In the genomic region with DNA sequence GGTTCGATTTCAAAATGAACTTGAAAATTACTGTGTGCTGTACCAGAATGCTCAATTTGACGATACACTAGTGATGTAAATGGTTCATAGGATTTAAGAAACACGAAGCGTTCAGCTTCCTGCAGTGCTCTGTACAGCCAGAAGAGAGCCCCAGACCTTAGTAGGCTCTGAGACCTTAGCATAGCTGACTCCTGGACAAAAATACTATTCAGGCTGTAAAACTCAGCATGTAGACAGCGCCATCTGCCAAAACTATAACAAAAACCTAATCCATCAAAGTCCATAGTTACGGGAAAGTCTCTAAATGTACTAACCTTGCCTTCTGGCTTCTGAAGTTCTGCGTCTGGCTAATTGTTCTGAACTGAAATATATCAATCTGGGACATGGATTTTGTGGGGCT, we compare ENCODE assay signal across 9 mouse cellular contexts. TPM values are rescaled to one million over a fixed set of nuclear protein-coding genes. Genes with fewer than 3 reads are reported as not detected.
DNase-seq lines count a peak whose midpoint lies in the region; ATAC-seq and TF ChIP-seq lines count a peak whose summit lies in the region.
"Had no signal": no experiment of that assay in that cellular context is flagged by ENCODE, and none has a peak within 500 bp of the region (broad histone marks: within the 10 kb centered on the region; RNA-seq: fewer than 3 reads in every experiment).

No protein-coding gene starts in this region.

- peak; percentile 54 for ATAC-seq in heart, embryonic 14.5 days (ENCODE audit: insufficient number of reproducible peaks, insufficient read depth, low FRiP score, low read depth)
- ATAC-seq in kidney, postnatal 0 days (replicated peaks; ENCODE audit: low FRiP score, low read depth): peak; percentile 47
- ATAC-seq in megakaryocyte, adult 5-6 weeks (ENCODE audit: poor library complexity, severe bottlenecking): peak; percentile 55
- peak; percentile 74 for ATAC-seq in stomach, postnatal 0 days (ENCODE audit: low FRiP score, low TSS enrichment)

- H3K4me2 ChIP-seq in heart, embryonic 14.5 days (ENCODE audit: low read length): peak overlapping the region; percentile 94
- peak overlapping the region; percentile 64 for H3K4me2 ChIP-seq in kidney, postnatal 0 days (ENCODE audit: low read length)
- peak overlapping the region; percentile 51 for H3K4me2 ChIP-seq in stomach, postnatal 0 days (replicated peaks; ENCODE audit: low read depth)

- H3K4me1 ChIP-seq in ES-Bruce4 (ENCODE audit: control insufficient read depth, insufficient read depth, low read length): no peaks in the 10 kb centered on the region
- H3K4me1 ChIP-seq in heart, embryonic 14.5 days (ENCODE audit: control insufficient read depth in 2 of 2, insufficient read depth in 2 of 2, low read length in 2 of 2): peaks cover 2 to 12% of the 10 kb centered on the region in 2 experiments; a peak in 3 of 4 replicates
- H3K4me1 ChIP-seq in kidney, postnatal 0 days (replicated peaks; ENCODE audit: insufficient read depth, low read length): peaks cover 10% of the 10 kb centered on the region; the same call in 1 of the 2 replicates
- peaks cover 4% of the 10 kb centered on the region; the same call in 1 of the 2 replicates for H3K4me1 ChIP-seq in stomach, postnatal 0 days (replicated peaks; ENCODE audit: control insufficient read depth, insufficient read depth)

- TF ChIP-seq EP300 in ES-Bruce4 (IDR thresholded peaks at IDR 0.05; ENCODE audit: insufficient read depth, low read depth, low read length): no peak
- no peak for TF ChIP-seq EP300 in stomach, postnatal 0 days (optimal IDR thresholded peaks at IDR 0.05)

- TF ChIP-seq CTCF in ES-Bruce4 (IDR thresholded peaks at IDR 0.05; ENCODE audit: low read depth, low read length): no peak
- TF ChIP-seq CTCF in kidney, postnatal 0 days (IDR thresholded peaks at IDR 0.05; ENCODE audit: low read depth): peak; percentile 68
- peak; percentile 72 for TF ChIP-seq CTCF in stomach, postnatal 0 days (IDR thresholded peaks at IDR 0.05; ENCODE audit: low read depth)

- DNase-seq in adrenal gland, adult 2 months: peak; percentile 26
- DNase-seq in adrenal gland, postnatal 25 days: no peak
- peak; percentile 78 for DNase-seq in embryo, embryonic 10.5 days (ENCODE audit: low spot score)
- peak; percentile 91 for DNase-seq in kidney, postnatal 0 days (ENCODE audit: low spot score)
- DNase-seq in stomach, postnatal 0 days (ENCODE audit: low spot score): peak; percentile 24

- WGBS in heart, embryonic 14.5 days: 32% methylated on average over 7 of the region's 7 CpGs
- 19% methylated on average over 7 of the region's 7 CpGs for WGBS in kidney, postnatal 0 days
- 18% methylated on average over 7 of the region's 7 CpGs for WGBS in stomach, postnatal 0 days

- H3K9me3 ChIP-seq in ES-Bruce4 (replicated peaks; ENCODE audit: control insufficient read depth, insufficient read depth, low read length, poor library complexity, severe bottlenecking): no peaks in the 10 kb centered on the region
- no peaks in the 10 kb centered on the region for H3K9me3 ChIP-seq in heart, embryonic 14.5 days (ENCODE audit: control insufficient read depth, low read length)
- no peaks in the 10 kb centered on the region for H3K9me3 ChIP-seq in kidney, postnatal 0 days (replicated peaks; ENCODE audit: low read length)
- no peaks in the 10 kb centered on the region for H3K9me3 ChIP-seq in stomach, postnatal 0 days (ENCODE audit: control insufficient read depth, low read length)

- H3K4me3 ChIP-seq in ES-Bruce4 (ENCODE audit: low read depth, low read length): peak overlapping the region; percentile 53; the same call in 1 of the 2 replicates
- peak overlapping the region in 1 of 2 experiments; percentile 91; a peak in 3 of 4 replicates for H3K4me3 ChIP-seq in heart, embryonic 14.5 days (ENCODE audit: control insufficient read depth in 1 of 2, insufficient read depth in 1 of 2, low read depth in 1 of 2, low read length in 2 of 2)
- peak overlapping the region; percentile 76 for H3K4me3 ChIP-seq in kidney, postnatal 0 days (replicated peaks; ENCODE audit: low read depth, low read length)
- H3K4me3 ChIP-seq in stomach, postnatal 0 days (ENCODE audit: low read depth, low read length): peak overlapping the region; percentile 59

- H3K36me3 ChIP-seq in ES-Bruce4 (ENCODE audit: control insufficient read depth, insufficient read depth, low read length, poor library complexity, severe bottlenecking): 0 out of 2 replicates have a peak, but pooled peaks cover 2% of the 10 kb centered on the region
- H3K36me3 ChIP-seq in heart, embryonic 14.5 days (ENCODE audit: control insufficient read depth, insufficient read depth, low read length): no peaks in the 10 kb centered on the region
- H3K36me3 ChIP-seq in kidney, postnatal 0 days (ENCODE audit: insufficient read depth, low read length): no peaks in the 10 kb centered on the region
- no peaks in the 10 kb centered on the region for H3K36me3 ChIP-seq in stomach, postnatal 0 days (ENCODE audit: control insufficient read depth, insufficient read depth, low read length)

- no peak for TF ChIP-seq POLR2A in ES-Bruce4 (IDR thresholded peaks at IDR 0.05; ENCODE audit: insufficient read depth, low read length)

- H3K27ac ChIP-seq in ES-Bruce4 (ENCODE audit: insufficient read depth, low read length): no peak overlapping the region
- H3K27ac ChIP-seq in heart, embryonic 14.5 days (replicated peaks in 1 of 2; ENCODE audit: control insufficient read depth in 1 of 2, insufficient read depth in 1 of 2, low read depth in 2 of 2, low read length in 2 of 2): peak overlapping the region in 1 of 2 experiments; percentile 56; a peak in 1 of 4 replicates
- no peak overlapping the region for H3K27ac ChIP-seq in kidney, postnatal 0 days
- no peak overlapping the region for H3K27ac ChIP-seq in stomach, postnatal 0 days (replicated peaks)

- H3K9ac ChIP-seq in ES-Bruce4 (ENCODE audit: low read depth, poor library complexity, severe bottlenecking): peak overlapping the region; percentile 73
- H3K9ac ChIP-seq in heart, embryonic 14.5 days (ENCODE audit: low read length): peak overlapping the region; percentile 70
- peak overlapping the region; percentile 72; the same call in 1 of the 2 replicates for H3K9ac ChIP-seq in kidney, postnatal 0 days (ENCODE audit: low read depth, low read length)
- H3K9ac ChIP-seq in stomach, postnatal 0 days (ENCODE audit: low read length): no peak overlapping the region

- no peaks in the 10 kb centered on the region for H3K27me3 ChIP-seq in ES-Bruce4 (ENCODE audit: control insufficient read depth, insufficient read depth, low read length, poor library complexity, severe bottlenecking)
- H3K27me3 ChIP-seq in heart, embryonic 14.5 days (ENCODE audit: control insufficient read depth, insufficient read depth, low read length): no peaks in the 10 kb centered on the region
- no peaks in the 10 kb centered on the region for H3K27me3 ChIP-seq in kidney, postnatal 0 days (ENCODE audit: insufficient read depth, low read length)
- H3K27me3 ChIP-seq in stomach, postnatal 0 days (ENCODE audit: control insufficient read depth, insufficient read depth, low read length): no peaks in the 10 kb centered on the region

RNA-seq across cellular contexts. Expression of a gene that starts 0.6 kb away (rescaled TPM):
- total RNA-seq in adrenal gland, adult 2 months (2021): 10 to 100 TPM in 1 of 2 experiments, 1 to 10 TPM in 1; 9.1 to 10.9 TPM
- polyA plus RNA-seq in adrenal gland, adult 2 months (2012; rRNA removed): 0.95 and 1.4 TPM in 2 replicates
- total RNA-seq in adrenal gland, postnatal 25 days (2021): 10.6 and 11.1 TPM in 2 replicates
- 7.9 and 11.5 TPM in 2 replicates for polyA plus RNA-seq in ES-Bruce4 (2011; ENCODE audit: insufficient read depth, insufficient read length, low read depth, missing spikeins)
- polyA plus RNA-seq in heart, embryonic 14.5 days (2014; fragmentation: Nextera tagmentation; extraction: Ambion mirVana): 8.5 and 9.6 TPM in 2 replicates
- 9.0 and 9.7 TPM in 2 replicates for polyA plus RNA-seq in kidney, postnatal 0 days (2015; fragmentation: Nextera tagmentation; extraction: Ambion mirVana)
- 4.3 and 4.6 TPM in 2 replicates for total RNA-seq in megakaryocyte, adult 5-6 weeks (2015)
- total RNA-seq in megakaryocyte, adult 5-6 weeks (2017): 7.2 and 8.9 TPM in 2 replicates
- 6.8 and 7.2 TPM in 2 replicates for polyA plus RNA-seq in stomach, postnatal 0 days (2015; fragmentation: Nextera tagmentation; extraction: Ambion mirVana)

RNA-seq across cellular contexts. Expression of a gene that starts 33.4 kb away (rescaled TPM):
- total RNA-seq in adrenal gland, adult 2 months (2021): under 1 TPM; 0.31 to 0.46 TPM
- polyA plus RNA-seq in adrenal gland, adult 2 months (2012; rRNA removed): not detected in 2 replicates
- total RNA-seq in adrenal gland, postnatal 25 days (2021): 0.97 TPM in 1 of 2 replicates, not detected in the other
- not detected in 2 replicates for polyA plus RNA-seq in ES-Bruce4 (2011; ENCODE audit: insufficient read depth, insufficient read length, low read depth, missing spikeins)
- 0.09 and 0.22 TPM in 2 replicates for polyA plus RNA-seq in heart, embryonic 14.5 days (2014; fragmentation: Nextera tagmentation; extraction: Ambion mirVana)
- 0.15 TPM in 1 of 2 replicates, not detected in the other for polyA plus RNA-seq in kidney, postnatal 0 days (2015; fragmentation: Nextera tagmentation; extraction: Ambion mirVana)
- not detected in 2 replicates for total RNA-seq in megakaryocyte, adult 5-6 weeks (2015)
- not detected in 2 replicates for total RNA-seq in megakaryocyte, adult 5-6 weeks (2017)
- polyA plus RNA-seq in stomach, postnatal 0 days (2015; fragmentation: Nextera tagmentation; extraction: Ambion mirVana): 0.17 TPM in 1 of 2 replicates, not detected in the other
- polyA plus RNA-seq: small intestine, adult 2 months had no signal
